Mouse (Mus musculus) liver, postnatal 0 days (tissue): ENCODE results near the gene Bag2.

Source experiments
- CTCF ChIP-seq: sonication (generic); IDR thresholded peaks from 2 replicates; pipeline ENCODE4 v1.5.1; 2016; ENCODE audit warnings: antibody characterized with exemption, low read depth
- EP300 ChIP-seq: IDR thresholded peaks from 2 replicates; pipeline ENCODE4 v1.6.1; 2016; ENCODE audit warnings: antibody characterized with exemption, low read depth, mild to moderate bottlenecking

DNA sequence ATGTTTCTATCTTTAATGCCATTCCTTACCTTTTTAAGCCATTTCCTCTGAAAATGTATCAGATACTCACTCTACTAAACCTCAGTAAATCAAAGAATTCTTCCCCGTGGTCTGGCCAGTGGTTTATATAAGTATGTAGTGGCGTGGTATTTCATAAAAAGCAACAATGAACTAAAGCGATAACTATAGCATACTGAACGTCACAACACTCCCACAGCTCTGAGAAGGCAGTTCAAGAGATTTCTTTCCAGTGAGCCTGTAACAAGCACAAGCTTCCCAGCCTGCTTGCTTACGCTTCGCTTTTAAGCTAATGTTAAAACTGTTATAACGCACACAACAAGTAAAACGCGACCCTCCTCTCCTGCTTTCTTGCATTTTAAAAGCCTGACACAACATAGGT lies 14.5 kb upstream of the Bag2 start:
- no peak for TF ChIP-seq CTCF
- TF ChIP-seq EP300, result no peak
